Mouse (Mus musculus) bone marrow, adult 2 months (tissue): ENCODE results near the gene Ppil4.

Experiments used
- CTCF ChIP-seq: fragments of 200-500 bp; IDR thresholded peaks from 2 replicates; pipeline ENCODE4 v1.5.1; 2011; ENCODE audit warnings: low read length, control low read depth; ENCODE audit not compliant: control insufficient read depth, insufficient read depth
- POLR2A ChIP-seq: fragments of 200-500 bp; IDR thresholded peaks from 2 replicates; pipeline ENCODE4 v1.6.1; 2011; ENCODE audit warnings: low read depth, mild to moderate bottlenecking, control low read depth, low read length, borderline replicate concordance; ENCODE audit not compliant: control insufficient read depth

DNA sequence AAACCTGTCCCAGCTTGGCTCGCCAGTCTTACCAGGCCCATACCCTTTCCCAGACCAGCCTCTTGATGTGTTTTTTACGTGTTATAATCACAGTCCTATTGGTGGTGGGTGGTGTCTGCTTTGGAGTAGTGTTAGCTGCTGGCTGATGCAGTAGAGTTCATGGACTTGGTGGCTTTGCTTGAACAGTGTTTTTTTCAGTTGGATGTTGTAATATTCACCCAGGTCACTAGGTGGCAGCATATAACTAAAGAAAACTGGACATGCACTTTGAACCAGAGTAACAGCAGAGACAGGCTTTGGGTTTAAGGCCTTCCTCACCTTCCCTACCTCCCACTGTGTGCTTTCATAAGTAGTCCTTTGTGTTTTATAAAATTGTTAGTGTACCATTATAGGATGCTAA lies 17.2 kb downstream of the Ppil4 start:
- peak; percentile 30 for TF ChIP-seq CTCF
- no peak for TF ChIP-seq POLR2A
